Mouse (Mus musculus): Measurements from ENCODE around the gene Fcna.

- TF ChIP-seq POLR2A (IDR thresholded peaks at IDR 0.05; ENCODE audit: control insufficient read depth, extremely low read depth, insufficient read depth, low read length, poor library complexity) (no peak), CTCF (IDR thresholded peaks at IDR 0.05; ENCODE audit: borderline replicate concordance, control insufficient read depth, extremely low read depth, insufficient read depth, low read length, poor library complexity) (no peak)
Measured at GRCm38 (mm10) chr2:25657246-25657645, 29.4 kb upstream of the Fcna start.

Data from thymus, adult 2 months (tissue).